Mouse (Mus musculus): ENCODE results near the gene Erich3.

Gene Erich3

GRCm38 (mm10) chr3:154708150-154708549 lies 44.5 kb downstream of the Erich3 start:
- Histone ChIP-seq H3K4me3 (replicated peaks; ENCODE audit: low read length) (no peak overlapping the region), H3K9me3 (ENCODE audit: low read length) (no peaks in the 10 kb centered on the region), H3K4me1 (replicated peaks; ENCODE audit: low read depth, low read length) (peaks cover 9% of the 10 kb centered on the region; the same call in 1 of the 2 replicates), H3K27me3 (ENCODE audit: insufficient read depth, low read length) (no peaks in the 10 kb centered on the region), H3K36me3 (ENCODE audit: insufficient read depth, low read length) (no peaks in the 10 kb centered on the region)
- no peak for TF ChIP-seq NANOG (IDR thresholded peaks at IDR 0.05; ENCODE audit: borderline replicate concordance, low read length)
- TF ChIP-seq CTCF (conservative IDR thresholded peaks at IDR 0.05; ENCODE audit: low read length): no peak
- no peak for TF ChIP-seq POU5F1 (IDR thresholded peaks at IDR 0.05; ENCODE audit: borderline replicate concordance, low read length)

DNA sequence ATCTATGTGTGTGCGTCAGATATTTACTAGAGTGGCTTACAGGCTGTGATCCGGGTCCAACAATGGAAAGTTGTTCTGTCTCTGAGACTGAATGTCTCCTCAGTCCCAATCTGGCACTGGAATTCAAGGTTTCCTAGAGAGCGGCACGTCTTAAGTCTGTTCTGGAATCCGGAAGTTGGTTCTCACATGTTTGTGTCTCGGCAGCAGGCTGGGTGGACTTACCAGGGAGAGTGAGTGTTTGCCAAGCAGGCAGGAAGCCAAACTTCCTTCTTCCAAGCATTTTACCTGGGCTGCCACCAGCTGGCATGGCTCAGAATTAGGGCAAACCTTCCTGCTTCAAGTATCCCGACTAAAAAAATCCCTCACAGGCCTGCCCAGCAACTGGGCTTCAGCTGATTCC lies 59.5 kb downstream of the Erich3 start:
- Histone ChIP-seq H3K4me1 (replicated peaks; ENCODE audit: low read depth, low read length) (no peaks in the 10 kb centered on the region), H3K9me3 (ENCODE audit: low read length) (no peaks in the 10 kb centered on the region), H3K36me3 (ENCODE audit: insufficient read depth, low read length) (no peaks in the 10 kb centered on the region), H3K27me3 (ENCODE audit: insufficient read depth, low read length) (no peaks in the 10 kb centered on the region; the same call in 1 of the 2 replicates), H3K4me3 (replicated peaks; ENCODE audit: low read length) (no peak overlapping the region)
- TF ChIP-seq CTCF (conservative IDR thresholded peaks at IDR 0.05; ENCODE audit: low read length) (no peak), POU5F1 (IDR thresholded peaks at IDR 0.05; ENCODE audit: borderline replicate concordance, low read length) (no peak), NANOG (IDR thresholded peaks at IDR 0.05; ENCODE audit: borderline replicate concordance, low read length) (no peak)

- TF ChIP-seq NANOG (IDR thresholded peaks at IDR 0.05; ENCODE audit: borderline replicate concordance, low read length): no peak
- TF ChIP-seq CTCF (conservative IDR thresholded peaks at IDR 0.05; ENCODE audit: low read length): no peak
- TF ChIP-seq POU5F1 (IDR thresholded peaks at IDR 0.05; ENCODE audit: borderline replicate concordance, low read length): no peak
Observed at GRCm38 (mm10) chr3:154731431-154731830, 67.8 kb downstream of the Erich3 start.

GRCm38 (mm10) chr3:154741496-154741895 lies 77.8 kb downstream of the Erich3 start:
- H3K36me3 ChIP-seq (ENCODE audit: insufficient read depth, low read length): no peaks in the 10 kb centered on the region
- H3K4me1 ChIP-seq (replicated peaks; ENCODE audit: low read depth, low read length): no peaks in the 10 kb centered on the region
- no peaks in the 10 kb centered on the region for H3K9me3 ChIP-seq (ENCODE audit: low read length)
- TF ChIP-seq CTCF (conservative IDR thresholded peaks at IDR 0.05; ENCODE audit: low read length) (no peak), POU5F1 (IDR thresholded peaks at IDR 0.05; ENCODE audit: borderline replicate concordance, low read length) (no peak), NANOG (IDR thresholded peaks at IDR 0.05; ENCODE audit: borderline replicate concordance, low read length) (no peak)
- H3K27me3 ChIP-seq (ENCODE audit: insufficient read depth, low read length): no peaks in the 10 kb centered on the region
- H3K4me3 ChIP-seq (replicated peaks; ENCODE audit: low read length): no peak overlapping the region

More at GRCm38 (mm10) chr3:154731431-154731830, 67.8 kb downstream of the Erich3 start:
- no peak overlapping the region for H3K4me3 ChIP-seq (replicated peaks; ENCODE audit: low read length)
- H3K36me3 ChIP-seq (ENCODE audit: insufficient read depth, low read length): no peaks in the 10 kb centered on the region
- H3K27me3 ChIP-seq (ENCODE audit: insufficient read depth, low read length): no peaks in the 10 kb centered on the region
- H3K9me3 ChIP-seq (ENCODE audit: low read length): no peaks in the 10 kb centered on the region
- H3K4me1 ChIP-seq (replicated peaks; ENCODE audit: low read depth, low read length): no peaks in the 10 kb centered on the region

DNA sequence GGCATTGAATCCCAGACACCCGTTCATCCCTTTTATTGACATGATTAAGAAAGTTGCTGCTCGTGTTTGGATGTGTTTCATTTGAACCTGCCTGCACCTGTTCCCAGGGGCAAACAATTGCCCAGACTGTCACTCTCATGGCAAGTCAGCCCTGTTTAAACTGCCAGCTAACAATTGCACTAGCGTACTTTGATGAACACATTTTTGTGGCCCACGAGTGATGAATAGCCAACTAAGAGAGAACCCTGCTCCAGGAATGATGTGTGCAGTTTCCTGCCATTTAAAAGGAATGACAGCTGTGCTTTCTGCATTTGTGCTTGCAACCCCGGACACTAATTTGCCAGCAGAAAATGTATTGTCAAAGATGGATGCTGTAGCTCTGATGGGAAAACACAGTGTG lies 79.3 kb downstream of the Erich3 start:
- H3K36me3 ChIP-seq (ENCODE audit: insufficient read depth, low read length): no peaks in the 10 kb centered on the region
- H3K9me3 ChIP-seq (ENCODE audit: low read length): no peaks in the 10 kb centered on the region
- no peak overlapping the region for H3K4me3 ChIP-seq (replicated peaks; ENCODE audit: low read length)
- H3K27me3 ChIP-seq (ENCODE audit: insufficient read depth, low read length): no peaks in the 10 kb centered on the region
- TF ChIP-seq NANOG (IDR thresholded peaks at IDR 0.05; ENCODE audit: borderline replicate concordance, low read length) (no peak), CTCF (conservative IDR thresholded peaks at IDR 0.05; ENCODE audit: low read length) (no peak)
- H3K4me1 ChIP-seq (replicated peaks; ENCODE audit: low read depth, low read length): no peaks in the 10 kb centered on the region

DNA sequence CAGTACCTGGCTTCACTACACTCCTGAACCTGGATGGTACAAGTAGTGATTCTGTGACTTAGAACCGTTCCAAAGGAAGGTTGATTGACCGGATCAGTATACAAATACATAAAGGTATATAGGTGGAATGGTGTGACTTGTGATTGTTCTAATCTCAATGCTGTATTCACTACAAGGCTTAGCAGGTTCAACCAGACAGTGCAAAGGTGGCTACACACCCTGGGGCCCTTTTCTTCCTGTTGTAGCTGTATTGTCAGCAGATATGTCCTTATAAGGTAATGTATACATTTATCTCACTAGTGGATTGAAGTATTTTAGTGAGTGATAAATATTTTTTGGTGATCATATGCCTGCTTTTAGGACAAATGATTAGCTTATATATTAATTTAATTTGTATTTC lies 80.7 kb downstream of the Erich3 start:
- no peak for TF ChIP-seq NANOG (IDR thresholded peaks at IDR 0.05; ENCODE audit: borderline replicate concordance, low read length)
- TF ChIP-seq POU5F1 (IDR thresholded peaks at IDR 0.05; ENCODE audit: borderline replicate concordance, low read length): no peak
- TF ChIP-seq CTCF (conservative IDR thresholded peaks at IDR 0.05; ENCODE audit: low read length): no peak
- Histone ChIP-seq H3K27me3 (ENCODE audit: insufficient read depth, low read length) (no peaks in the 10 kb centered on the region), H3K9me3 (ENCODE audit: low read length) (no peaks in the 10 kb centered on the region), H3K36me3 (ENCODE audit: insufficient read depth, low read length) (no peaks in the 10 kb centered on the region), H3K4me1 (replicated peaks; ENCODE audit: low read depth, low read length) (no peaks in the 10 kb centered on the region), H3K4me3 (replicated peaks; ENCODE audit: low read length) (no peak overlapping the region)

- no peaks in the 10 kb centered on the region for H3K27me3 ChIP-seq (ENCODE audit: insufficient read depth, low read length)
- 0 out of 2 replicates have a peak, but pooled peaks cover 4% of the 10 kb centered on the region for H3K4me1 ChIP-seq (replicated peaks; ENCODE audit: low read depth, low read length)
Observed at GRCm38 (mm10) chr3:154754505-154754904, 90.8 kb downstream of the Erich3 start.

DNA sequence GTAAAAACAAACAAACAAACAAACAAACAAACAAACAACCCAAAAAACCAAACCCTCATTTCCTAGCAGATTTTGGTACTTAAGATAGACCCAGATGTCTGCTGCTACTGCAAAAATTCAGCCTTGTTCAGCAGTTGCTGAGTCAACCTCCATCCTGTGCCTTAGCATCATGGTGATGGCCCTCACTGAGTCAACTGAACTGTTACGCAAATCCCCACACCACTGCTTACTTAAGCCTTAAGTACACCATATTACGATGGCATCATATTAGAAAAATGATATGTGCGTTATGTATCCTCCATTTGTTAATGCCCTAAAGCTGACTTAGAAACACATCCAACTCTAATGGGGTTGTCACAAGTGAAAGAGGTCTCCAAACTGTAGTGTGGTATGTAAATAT lies 91.6 kb downstream of the Erich3 start:
- Histone ChIP-seq H3K9me3 (ENCODE audit: low read length) (no peaks in the 10 kb centered on the region), H3K36me3 (ENCODE audit: insufficient read depth, low read length) (no peaks in the 10 kb centered on the region), H3K4me3 (replicated peaks; ENCODE audit: low read length) (no peak overlapping the region), H3K27me3 (ENCODE audit: insufficient read depth, low read length) (no peaks in the 10 kb centered on the region), H3K4me1 (replicated peaks; ENCODE audit: low read depth, low read length) (0 out of 2 replicates have a peak, but pooled peaks cover 4% of the 10 kb centered on the region)
- no peak for TF ChIP-seq CTCF (conservative IDR thresholded peaks at IDR 0.05; ENCODE audit: low read length)

More at GRCm38 (mm10) chr3:154754505-154754904, 90.8 kb downstream of the Erich3 start:
- Histone ChIP-seq H3K9me3 (ENCODE audit: low read length) (no peaks in the 10 kb centered on the region), H3K4me3 (replicated peaks; ENCODE audit: low read length) (no peak overlapping the region), H3K36me3 (ENCODE audit: insufficient read depth, low read length) (no peaks in the 10 kb centered on the region)
- no peak for TF ChIP-seq CTCF (conservative IDR thresholded peaks at IDR 0.05; ENCODE audit: low read length)
- TF ChIP-seq POU5F1 (IDR thresholded peaks at IDR 0.05; ENCODE audit: borderline replicate concordance, low read length): no peak
- no peak for TF ChIP-seq NANOG (IDR thresholded peaks at IDR 0.05; ENCODE audit: borderline replicate concordance, low read length)

- Histone ChIP-seq H3K36me3 (ENCODE audit: insufficient read depth, low read length) (no peaks in the 10 kb centered on the region), H3K27me3 (ENCODE audit: insufficient read depth, low read length) (peaks cover 11% of the 10 kb centered on the region), H3K9me3 (ENCODE audit: low read length) (no peaks in the 10 kb centered on the region), H3K4me3 (replicated peaks; ENCODE audit: low read length) (no peak overlapping the region), H3K4me1 (replicated peaks; ENCODE audit: low read depth, low read length) (0 out of 2 replicates have a peak, but pooled peaks cover 4% of the 10 kb centered on the region)
- TF ChIP-seq POU5F1 (IDR thresholded peaks at IDR 0.05; ENCODE audit: borderline replicate concordance, low read length) (no peak), CTCF (conservative IDR thresholded peaks at IDR 0.05; ENCODE audit: low read length) (no peak), NANOG (IDR thresholded peaks at IDR 0.05; ENCODE audit: borderline replicate concordance, low read length) (no peak)
Observed at GRCm38 (mm10) chr3:154758089-154758488, 94.4 kb downstream of the Erich3 start.
